Mouse (Mus musculus) CD4-positive, CD25-positive, alpha-beta regulatory T cell, adult 2 months (primary cell): ENCODE results near the gene Ogfrl1.

Source experiments
- DNase-seq: peaks from one replicate; pipeline ENCODE4 v3.0.0-alpha.2; 2012; ENCODE audit warnings: low read depth, low spot score

Ogfrl1 gene

DNA sequence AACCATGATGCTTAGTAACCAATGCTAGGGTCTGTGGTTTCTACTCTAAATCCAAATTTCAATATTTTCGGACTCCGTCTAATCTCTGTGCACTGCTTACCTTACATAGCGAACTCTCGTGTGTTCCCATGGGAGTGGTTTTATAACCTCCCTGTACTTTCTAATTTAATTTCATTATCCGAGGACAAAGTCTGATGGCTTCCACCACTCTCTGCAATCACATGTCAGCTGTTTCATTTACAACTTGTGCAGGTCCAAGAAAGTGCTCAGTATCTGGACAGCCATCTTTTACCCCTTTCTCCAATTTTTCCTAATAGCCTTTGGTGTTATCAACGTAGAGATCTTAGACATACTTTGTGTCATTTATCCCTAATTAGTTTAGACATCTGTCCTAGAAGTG, 44.7 kb downstream of the Ogfrl1 start:
- no peak for DNase-seq

DNA sequence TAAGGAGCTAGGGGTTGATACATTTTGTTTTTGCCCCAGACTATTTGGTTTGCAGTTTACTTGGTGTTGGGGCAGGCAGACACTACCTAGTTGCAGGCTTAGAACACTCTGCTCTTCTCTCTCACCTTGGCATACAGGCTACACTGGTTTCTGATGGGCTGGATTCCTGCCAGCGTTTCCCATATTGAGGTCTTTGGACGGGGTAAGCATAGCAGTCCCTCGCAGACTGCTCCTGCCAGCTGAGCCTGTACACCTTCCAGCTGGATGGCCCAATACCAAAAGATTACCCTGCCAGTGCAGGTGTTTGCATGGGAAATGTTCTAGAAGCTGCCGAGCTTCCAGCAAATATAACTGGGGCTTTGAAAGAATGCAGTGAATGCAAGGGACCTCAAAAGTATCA, 45.8 kb downstream of the Ogfrl1 start:
- no peak for DNase-seq

DNA sequence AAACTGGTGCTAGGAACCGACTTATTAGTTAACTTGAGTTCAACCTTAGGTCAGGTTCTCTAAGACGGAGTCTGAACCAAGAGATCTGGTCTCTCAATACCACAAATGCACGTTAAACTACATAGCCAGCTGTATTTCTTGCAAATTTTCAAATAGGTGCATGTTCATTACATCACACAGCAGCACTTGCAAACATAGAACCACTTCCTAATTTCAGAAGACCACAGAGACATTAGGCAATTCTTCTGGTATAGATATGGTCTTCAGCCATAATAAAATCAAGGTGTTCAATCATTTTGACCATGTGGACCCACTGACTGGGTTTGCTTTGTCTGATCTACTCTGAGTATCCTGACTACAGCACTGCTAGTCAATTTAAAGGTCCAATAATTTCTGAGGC, 51.9 kb downstream of the Ogfrl1 start:
- no peak for DNase-seq

DNA sequence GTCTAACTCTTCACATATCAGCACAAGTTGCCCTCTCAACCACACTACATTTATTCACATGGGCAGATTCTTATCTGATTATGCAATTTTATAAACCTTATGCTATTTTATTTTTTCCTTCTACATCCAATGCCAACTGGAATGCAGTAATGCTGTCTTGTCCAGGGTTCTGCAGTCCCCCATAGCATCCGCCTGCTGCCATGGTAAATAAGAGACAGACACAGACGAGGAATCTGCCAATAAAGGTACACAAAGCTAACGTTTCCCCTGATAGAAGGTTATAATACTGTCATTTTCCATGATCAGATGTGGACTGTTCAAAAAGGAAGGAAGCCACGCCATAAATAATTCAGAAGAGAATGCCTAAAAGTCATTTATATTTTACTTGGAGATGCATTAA, 54.7 kb downstream of the Ogfrl1 start:
- no peak for DNase-seq

DNA sequence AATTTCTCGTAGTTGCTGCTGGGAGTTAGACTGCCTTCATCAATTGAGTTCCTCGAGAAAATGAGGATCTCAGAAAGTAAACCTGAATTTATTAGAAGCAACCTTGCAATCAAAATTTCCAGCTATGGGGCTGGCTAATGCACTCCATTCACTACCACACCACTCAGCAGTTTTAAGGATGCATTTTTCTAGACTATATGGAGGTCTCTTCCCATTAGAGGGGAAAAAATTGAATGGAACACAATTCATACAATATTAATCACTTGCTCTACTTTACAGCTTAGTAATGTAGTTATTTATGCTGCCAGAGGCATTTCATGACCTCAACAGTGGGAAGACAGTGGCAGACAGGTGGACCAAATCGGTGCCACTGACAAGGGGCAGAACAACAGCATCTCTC, 55.3 kb downstream of the Ogfrl1 start:
- no peak for DNase-seq

DNA sequence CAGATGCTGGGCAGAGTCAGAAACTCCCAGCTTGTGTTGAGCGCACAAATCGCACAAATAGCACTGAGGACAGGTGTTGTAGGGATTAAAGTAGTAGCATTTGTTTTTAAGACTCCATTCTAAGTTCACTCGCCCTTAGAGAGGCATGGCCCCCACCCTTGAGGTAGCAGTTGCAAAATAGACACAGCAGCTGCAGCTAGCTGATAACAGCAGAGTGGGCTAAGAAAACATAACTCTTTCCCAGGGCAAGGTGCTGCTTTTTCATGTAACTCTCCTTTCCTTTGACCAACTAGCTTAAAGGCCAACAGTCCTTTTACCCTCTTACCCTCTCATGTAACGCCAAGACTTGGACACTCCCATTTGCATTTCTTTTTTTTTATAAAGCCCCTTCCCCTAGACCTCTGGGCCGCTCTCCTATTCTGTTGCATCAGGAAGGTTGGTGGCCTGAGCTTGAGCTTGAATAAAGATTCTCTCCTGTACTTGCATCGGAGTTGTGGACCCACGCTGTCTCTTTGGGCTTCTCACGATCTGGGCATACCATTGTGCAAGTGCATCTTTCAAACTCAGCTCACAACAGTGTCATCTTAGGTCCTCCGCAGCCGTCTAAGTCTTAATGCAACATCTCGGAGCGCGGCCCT, 61.7 kb downstream of the Ogfrl1 start:
- DNase-seq, result no peak

DNA sequence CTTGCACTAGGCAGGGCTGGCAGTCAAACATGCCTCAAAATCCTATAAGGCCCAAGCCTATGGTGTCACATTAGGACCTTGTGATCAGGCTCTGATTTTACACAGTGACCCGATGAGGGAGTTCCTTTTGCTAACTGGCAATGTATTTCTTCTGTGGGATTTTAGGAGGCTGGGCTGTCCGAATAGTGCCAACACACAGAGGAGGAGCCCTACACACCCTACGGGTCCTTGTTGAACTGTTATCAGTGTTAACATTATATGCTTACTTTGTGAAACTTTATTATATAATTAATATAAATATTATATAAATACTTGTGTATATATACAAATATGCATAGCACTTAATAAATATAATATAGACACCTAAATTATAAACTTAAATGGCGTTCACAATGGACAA, 62.5 kb downstream of the Ogfrl1 start:
- DNase-seq, result no peak

DNA sequence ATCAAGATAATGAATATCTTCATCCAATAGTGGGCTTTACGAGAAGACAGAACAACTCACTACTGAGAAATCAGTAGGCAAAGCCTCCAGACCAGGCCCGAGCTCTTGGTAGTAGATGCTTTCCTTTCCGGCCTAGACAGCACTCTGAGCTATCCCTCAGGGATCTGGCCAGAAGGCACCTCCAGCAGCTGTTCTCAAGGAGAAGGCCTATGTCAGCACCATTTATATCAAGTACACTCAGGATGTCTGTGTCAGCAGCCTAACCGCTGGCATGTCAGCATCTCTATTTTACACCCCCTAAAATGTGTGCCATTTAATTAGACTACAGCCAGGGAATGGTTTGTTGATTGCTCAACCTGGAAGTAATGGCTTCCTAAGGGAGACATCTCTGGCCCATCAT, 65.4 kb downstream of the Ogfrl1 start:
- no peak for DNase-seq

DNA sequence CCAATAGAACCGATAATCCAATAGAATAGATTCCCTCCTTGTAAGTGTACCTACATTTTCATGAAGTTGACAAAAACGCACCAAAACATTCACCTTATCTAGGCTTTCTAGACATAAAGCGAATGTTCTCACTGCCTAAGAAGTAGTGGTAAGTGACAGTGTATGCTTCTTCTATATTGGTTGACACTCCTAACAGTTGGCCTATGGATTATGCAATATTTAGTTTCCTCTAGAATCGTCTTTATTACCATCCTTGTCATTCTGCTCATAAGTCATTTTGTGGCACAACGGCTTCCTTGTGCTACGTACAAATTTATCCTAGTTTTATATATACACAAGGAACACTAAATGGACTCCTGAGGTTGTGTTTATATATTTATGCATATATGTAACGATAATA, 72.4 kb downstream of the Ogfrl1 start:
- no peak for DNase-seq

DNA sequence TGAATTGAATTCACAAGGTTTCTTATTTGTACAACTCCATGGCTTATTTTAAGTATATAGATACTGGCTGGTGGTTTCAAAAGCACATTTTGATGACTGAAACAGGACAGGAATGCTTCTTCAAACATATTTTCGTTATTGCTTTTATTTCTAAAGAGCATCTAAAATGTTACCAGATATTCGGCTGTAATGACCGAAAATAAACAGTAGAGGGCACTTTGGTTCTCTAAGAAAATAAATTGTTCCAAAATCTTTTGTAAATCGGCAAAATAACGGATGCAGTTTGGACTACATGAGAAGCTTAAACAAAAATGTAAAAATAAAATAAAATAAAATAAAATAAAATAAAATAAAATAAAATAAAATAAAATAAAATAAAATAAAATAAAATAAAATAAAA, 73.3 kb downstream of the Ogfrl1 start:
- peak; percentile 32 for DNase-seq

DNA sequence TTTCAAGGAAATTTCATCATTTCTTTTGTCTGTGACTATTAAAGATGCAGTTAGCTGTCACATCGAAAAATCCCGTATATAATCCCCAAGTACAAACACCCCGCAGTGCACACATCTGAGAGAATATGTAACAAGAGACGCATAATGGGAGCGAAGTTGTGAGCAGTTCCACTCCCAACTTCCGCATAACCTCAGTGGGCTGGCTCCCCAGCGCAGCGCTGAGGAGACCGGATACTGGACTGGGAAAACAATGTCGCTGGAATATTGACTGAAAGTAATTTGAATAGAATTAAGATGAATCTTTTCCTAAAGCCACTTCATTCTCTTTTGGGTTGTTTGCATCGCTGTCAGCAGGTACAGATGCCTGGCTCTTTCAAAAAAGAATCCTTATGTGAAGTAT, 74.3 kb downstream of the Ogfrl1 start:
- DNase-seq, result no peak

DNA sequence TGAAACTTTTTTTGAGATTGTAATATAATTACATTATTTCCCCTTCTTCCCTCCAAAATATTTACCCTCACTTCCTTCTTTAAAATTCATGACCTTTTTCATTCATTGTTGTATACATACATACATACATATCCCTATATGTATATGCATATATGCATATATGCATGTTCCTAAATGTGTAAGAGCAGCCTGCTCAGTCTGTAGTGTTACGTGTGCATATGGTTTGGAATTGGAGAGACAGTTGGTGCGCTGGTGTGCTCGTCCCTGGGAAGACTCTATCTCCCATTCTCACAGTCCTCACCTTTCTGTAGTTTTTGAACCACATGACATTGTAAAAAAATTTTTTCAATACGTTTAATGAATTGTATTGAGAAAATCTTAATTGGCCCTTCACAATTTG, 75.4 kb downstream of the Ogfrl1 start:
- DNase-seq, result no peak

DNA sequence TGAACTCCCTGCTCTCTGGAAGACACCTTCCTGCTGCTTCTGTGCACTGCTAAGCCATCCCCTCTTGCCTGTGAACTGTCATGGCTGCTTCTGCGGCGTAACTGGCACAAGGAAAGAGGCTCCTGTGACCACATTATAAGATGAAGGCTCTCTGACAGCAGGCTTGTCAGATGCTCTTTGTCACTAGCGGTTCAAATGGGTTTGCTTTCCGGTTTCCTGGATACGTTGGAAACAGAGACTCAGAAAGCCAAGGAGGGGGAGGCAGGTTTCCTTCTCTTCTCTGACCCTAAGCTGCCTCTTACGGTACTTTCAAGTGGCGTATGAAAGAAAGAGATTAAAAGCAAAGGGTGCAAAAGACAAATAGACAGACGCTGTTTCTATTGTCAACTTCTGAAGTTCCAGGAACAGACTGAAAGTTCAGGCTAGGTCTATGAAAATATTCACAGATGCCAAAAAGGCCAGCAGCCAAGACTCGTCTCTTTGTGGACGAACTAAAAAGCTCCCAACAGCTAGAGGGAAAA, 76.2 kb downstream of the Ogfrl1 start:
- DNase-seq, result peak; percentile 2

DNA sequence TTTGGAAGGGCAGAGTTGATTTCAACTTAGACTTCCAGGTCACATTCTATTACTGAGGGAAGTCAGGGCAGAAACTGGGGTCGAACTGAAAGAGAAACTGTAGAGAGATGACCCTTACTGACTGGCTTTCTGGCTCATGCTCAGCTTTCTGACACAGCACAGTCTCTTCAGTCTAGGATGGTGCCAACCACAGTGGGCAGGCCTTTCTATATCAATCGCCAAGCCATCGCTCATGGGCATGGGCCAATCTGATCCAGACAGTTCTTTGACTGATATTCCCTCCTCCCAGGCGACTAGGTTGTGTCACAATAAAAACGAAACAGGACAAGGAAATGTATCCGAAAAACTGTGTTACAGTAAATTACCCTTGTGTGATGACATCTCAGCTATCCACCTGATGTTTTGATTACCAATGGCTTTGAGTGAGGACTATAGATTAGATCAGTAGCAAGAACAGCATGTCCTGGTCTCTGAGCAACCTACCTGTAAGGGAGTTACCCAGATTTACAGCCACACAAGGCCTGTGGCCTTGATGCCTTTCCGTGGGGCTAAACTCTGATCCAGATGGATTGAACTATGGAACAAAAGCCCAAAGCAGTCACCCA, 76.9 kb downstream of the Ogfrl1 start:
- no peak for DNase-seq
